Mouse (Mus musculus) olfactory bulb, adult 2 months (tissue): Measurements from ENCODE around the gene Lasp1. TPM values are rescaled to one million over a fixed set of nuclear protein-coding genes. Genes with fewer than 3 reads are reported as not detected.

Source experiments
- H3K27ac ChIP-seq: fragments of 200-500 bp; 2 replicates; pipeline ENCODE4 v1.5.1; 2012; ENCODE audit warnings: low read depth, low read length; ENCODE audit not compliant: insufficient read depth
- H3K4me1 ChIP-seq: fragments of 200-500 bp; 2 replicates; pipeline ENCODE4 v1.6.1; 2012; ENCODE audit warnings: low read length; ENCODE audit not compliant: control insufficient read depth, insufficient read depth
- H3K4me3 ChIP-seq: fragments of 200-500 bp; 2 replicates; pipeline ENCODE4 v1.5.1; 2012; ENCODE audit warnings: mild to moderate bottlenecking, low read depth, low read length, moderate library complexity; ENCODE audit not compliant: insufficient read depth
- CTCF ChIP-seq: fragments of 200-500 bp; IDR thresholded peaks from 2 replicates; pipeline ENCODE4 v1.5.1; 2012; ENCODE audit warnings: low read depth, mild to moderate bottlenecking, low read length, moderate library complexity; ENCODE audit not compliant: insufficient read depth
- POLR2A ChIP-seq: fragments of 200-500 bp; IDR thresholded peaks from 2 replicates; pipeline ENCODE4 v1.6.1; 2012; ENCODE audit warnings: mild to moderate bottlenecking, low read depth, low read length, moderate library complexity; ENCODE audit not compliant: insufficient read depth
- WGBS: fragments of 180-500 bp; shearing (Covaris S2); methylation state at CpG from one replicate; pipeline ENCODE4 v1.1.7; 2018; 5-methylcytosine and 5-hydroxymethylcytosine counted together
- polyA plus RNA-seq: library from polyadenylated mRNA; stranded (reverse); fragments of >200 nt; gene quantifications from 2 replicates; pipeline ENCODE4 v1.2.4, GENCODE M21; 2012; ENCODE audit warnings: low replicate concordance; ENCODE audit not compliant: missing spikeins, insufficient read depth, insufficient read length

Lasp1 gene
- polyA plus RNA-seq, 1 experiment = not detected

- 44% methylated on average over 4 of the region's 4 CpGs for WGBS
- no peak overlapping the region for H3K4me3 ChIP-seq
- no peak for TF ChIP-seq POLR2A
- H3K4me1 ChIP-seq = peaks cover 40% of the 10 kb centered on the region
- no peak overlapping the region for H3K27ac ChIP-seq
These were observed 22.0 kb downstream of the Lasp1 start for GRCm38 (mm10) chr11:97820840-97821239.

DNA sequence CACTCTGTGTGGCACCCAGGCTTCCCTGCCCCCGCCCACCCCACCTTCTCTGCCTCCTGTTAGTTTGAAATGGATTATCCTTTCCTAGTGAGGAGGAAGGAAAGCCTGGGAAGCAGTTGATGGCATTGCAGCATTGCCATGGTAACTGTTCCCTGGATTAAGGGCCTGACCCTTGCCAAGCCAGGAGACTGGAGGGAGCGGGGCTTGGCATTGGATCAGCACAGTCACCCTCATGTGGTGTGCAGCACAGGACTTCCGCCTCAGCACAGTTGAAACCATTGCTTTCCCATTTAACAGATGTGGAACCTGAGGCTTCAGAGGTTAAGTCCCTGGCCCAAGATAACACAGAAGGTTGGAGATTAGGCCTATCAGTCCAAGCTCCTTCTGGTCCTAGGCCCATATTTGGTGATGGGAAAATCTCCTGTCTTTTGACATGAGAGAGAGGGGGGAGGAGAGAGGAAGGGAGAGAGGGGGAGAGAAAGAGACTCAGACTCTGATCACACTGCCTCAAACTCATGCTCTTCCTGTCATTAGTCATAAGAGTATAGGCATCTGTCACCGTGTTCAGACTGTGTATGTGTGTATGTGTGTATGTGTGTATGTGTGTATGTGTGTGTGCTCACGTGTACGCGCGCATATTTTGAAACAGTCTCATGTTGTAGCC lies 22.7 kb downstream of the Lasp1 start:
- Histone ChIP-seq H3K4me3 (no peak overlapping the region), H3K4me1 (peaks cover 44% of the 10 kb centered on the region), H3K27ac (no peak overlapping the region)
- WGBS = 91% methylated on average over 8 of the region's 8 CpGs
- TF ChIP-seq CTCF = no peak
- no peak for TF ChIP-seq POLR2A

- 72% methylated on average over 20 of the region's 20 CpGs for WGBS
- Histone ChIP-seq H3K4me3 (no peak overlapping the region), H3K27ac (no peak overlapping the region), H3K4me1 (peaks cover 42% of the 10 kb centered on the region)
- TF ChIP-seq POLR2A (no peak), CTCF (no peak)
These were observed 24.2 kb downstream of the Lasp1 start for GRCm38 (mm10) chr11:97822840-97823603.

GRCm38 (mm10) chr11:97824168-97824567 lies 25.4 kb downstream of the Lasp1 start:
- no peak overlapping the region for H3K4me3 ChIP-seq
- TF ChIP-seq CTCF (no peak), POLR2A (no peak)
- 91% methylated on average over 11 of the region's 11 CpGs for WGBS
- H3K4me1 ChIP-seq = peaks cover 33% of the 10 kb centered on the region
- H3K27ac ChIP-seq = no peak overlapping the region

DNA sequence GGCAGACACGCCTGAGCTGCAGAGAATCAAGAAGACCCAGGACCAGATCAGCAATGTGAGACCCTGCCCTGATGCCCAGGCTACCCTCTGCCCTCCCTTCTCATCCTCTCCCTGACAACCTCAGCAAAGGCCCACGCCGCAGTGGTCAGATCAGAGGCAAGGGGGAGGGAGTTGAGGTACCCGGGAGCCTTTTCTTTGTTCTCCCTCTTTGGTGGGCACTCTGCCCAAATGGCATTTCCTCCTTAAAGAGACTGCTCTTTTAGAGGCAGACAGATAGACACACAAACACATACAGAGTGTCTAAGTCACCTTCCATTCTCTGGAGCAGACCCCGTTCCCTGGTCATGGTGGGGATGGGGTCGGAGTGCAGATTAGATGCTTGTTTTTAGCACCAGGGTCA lies 26.1 kb downstream of the Lasp1 start:
- Histone ChIP-seq H3K4me3 (no peak overlapping the region), H3K27ac (no peak overlapping the region; the same call in 1 of the 2 replicates), H3K4me1 (peaks cover 31% of the 10 kb centered on the region)
- WGBS = 44% methylated on average over 6 of the region's 6 CpGs
- TF ChIP-seq POLR2A (no peak), CTCF (no peak)

GRCm38 (mm10) chr11:97825295-97825694 lies 26.5 kb downstream of the Lasp1 start:
- Histone ChIP-seq H3K4me3 (no peak overlapping the region), H3K4me1 (peaks cover 31% of the 10 kb centered on the region), H3K27ac (no peak overlapping the region; the same call in 1 of the 2 replicates)
- no peak for TF ChIP-seq POLR2A
- no peak for TF ChIP-seq CTCF
- 80% methylated on average over 10 of the region's 10 CpGs for WGBS

DNA sequence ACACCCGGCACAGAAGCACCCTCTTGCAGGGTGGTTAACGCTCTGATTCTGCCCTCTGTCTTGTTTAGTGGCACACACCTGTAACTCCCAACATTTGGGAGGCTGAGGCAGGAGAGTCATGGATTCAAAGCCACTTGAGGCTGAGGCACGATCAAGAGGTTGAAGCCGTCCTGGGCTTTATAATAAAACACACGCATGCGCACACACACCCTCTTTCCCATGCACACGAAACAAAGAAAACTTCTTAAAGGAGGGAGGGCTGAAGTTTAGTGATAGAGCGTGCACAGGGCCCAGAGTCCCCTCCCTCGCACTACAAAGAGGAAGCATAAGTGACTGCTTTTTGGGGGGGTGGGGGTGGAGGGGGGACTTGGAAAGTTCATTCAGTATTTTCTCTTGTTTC lies 27.2 kb downstream of the Lasp1 start:
- Histone ChIP-seq H3K4me3 (no peak overlapping the region), H3K4me1 (peaks cover 31% of the 10 kb centered on the region), H3K27ac (no peak overlapping the region)
- 70% methylated on average over 9 of the region's 9 CpGs for WGBS
- no peak for TF ChIP-seq POLR2A
- no peak for TF ChIP-seq CTCF

DNA sequence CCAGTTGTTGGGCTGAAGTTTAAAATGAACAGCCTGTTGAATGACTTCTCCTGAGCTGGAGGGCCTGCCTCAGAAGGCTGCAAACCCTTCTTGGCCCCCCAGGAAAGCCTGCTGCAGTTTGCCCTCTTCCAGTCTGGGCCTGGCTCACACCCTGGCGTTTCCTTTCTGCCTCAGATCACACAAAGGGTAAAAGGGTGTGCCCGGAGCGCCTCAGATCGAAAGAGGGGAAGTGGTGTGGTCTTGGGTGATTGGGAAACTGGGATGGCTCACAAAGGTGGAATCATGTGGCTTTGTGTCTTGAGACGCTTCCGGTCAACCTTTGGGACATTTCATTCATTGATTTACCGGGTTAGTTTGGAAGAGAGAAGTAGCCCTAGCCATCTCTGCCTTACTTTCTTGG lies 27.6 kb downstream of the Lasp1 start:
- no peak overlapping the region for H3K27ac ChIP-seq
- H3K4me3 ChIP-seq = no peak overlapping the region
- TF ChIP-seq POLR2A = no peak
- TF ChIP-seq CTCF = no peak
- peaks cover 28% of the 10 kb centered on the region for H3K4me1 ChIP-seq
- WGBS = 62% methylated on average over 7 of the region's 7 CpGs

DNA sequence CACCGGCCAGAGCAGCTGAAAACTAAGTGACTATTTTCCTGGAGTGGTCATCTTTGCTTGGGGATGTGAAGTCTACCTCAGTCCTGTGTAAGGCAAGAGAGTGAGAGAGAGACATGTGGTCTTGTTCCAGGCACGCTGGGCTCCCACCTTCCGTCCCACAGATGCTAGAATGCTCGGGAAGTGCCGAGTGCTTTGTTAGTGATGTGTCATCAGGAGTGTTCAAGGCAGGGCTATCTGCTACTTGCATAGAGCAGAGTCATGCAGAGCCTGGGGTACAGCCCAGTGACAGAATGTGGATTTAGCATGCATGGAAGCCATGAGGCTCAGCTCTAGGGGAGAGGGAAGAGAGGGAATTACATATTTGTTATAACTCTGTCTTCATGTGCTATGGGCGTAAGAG lies 28.9 kb downstream of the Lasp1 start:
- Histone ChIP-seq H3K4me1 (peaks cover 33% of the 10 kb centered on the region), H3K27ac (no peak overlapping the region), H3K4me3 (no peak overlapping the region)
- no peak for TF ChIP-seq POLR2A
- TF ChIP-seq CTCF = no peak
- 66% methylated on average over 6 of the region's 6 CpGs for WGBS
